In genomic region chr12:105011589-105011988, GRCm38 (mm10) we compare ENCODE assay signal across 29 mouse cellular contexts. TPM values are rescaled to one million over a fixed set of nuclear protein-coding genes. Genes with fewer than 3 reads are reported as not detected.
DNase-seq lines count a peak whose midpoint lies in the region; ATAC-seq and TF ChIP-seq lines count a peak whose summit lies in the region.
"Had no signal": no experiment of that assay in that cellular context is flagged by ENCODE, and none has a peak within 500 bp of the region (broad histone marks: within the 10 kb centered on the region; RNA-seq: fewer than 3 reads in every experiment).

No protein-coding gene starts in this region.

- TF ChIP-seq CTCF in liver, postnatal 0 days (IDR thresholded peaks at IDR 0.05; ENCODE audit: low read depth): no peak

- no peak for DNase-seq in liver, embryonic 11.5 days (ENCODE audit: low spot score)
- no peak for DNase-seq in liver
- DNase-seq in liver, postnatal 0 days: peak; percentile 17
- DNase-seq in adrenal gland, postnatal 36 days: no peak
- no peak for DNase-seq in embryo, embryonic 9.5 days (ENCODE audit: extremely low spot score)
- no peak for DNase-seq in midbrain, embryonic 11.5 days (ENCODE audit: low spot score, missing footprints)
- DNase-seq: adrenal gland, postnatal 25 days; cerebellum, adult 8-10 months; cerebellum, postnatal 25 days; gastrocnemius, postnatal 14 days; heart, postnatal 4 days; kidney, adult 11 months; kidney, postnatal 25 days; right cerebral cortex, adult 18-20 months; spleen, adult 18-20 months; thymus, postnatal 25 days had no signal

- peaks cover 14% of the 10 kb centered on the region for H3K27me3 ChIP-seq in liver, embryonic 11.5 days (replicated peaks; ENCODE audit: control insufficient read depth, insufficient read depth, low read length)
- H3K27me3 ChIP-seq in liver, embryonic 12.5 days (replicated peaks): 0 out of 2 replicates have a peak, but pooled peaks cover 5% of the 10 kb centered on the region
- H3K27me3 ChIP-seq in liver, postnatal 0 days (ENCODE audit: insufficient read depth, low read length): no peaks in the 10 kb centered on the region
- H3K27me3 ChIP-seq in heart, embryonic 12.5 days (replicated peaks): peaks cover 55% of the 10 kb centered on the region
- H3K27me3 ChIP-seq in midbrain, embryonic 11.5 days (ENCODE audit: control insufficient read depth, insufficient read depth, low read length): peaks cover 38% of the 10 kb centered on the region

- 0 out of 2 replicates have a peak overlapping the region, but pooled peaks have one; percentile 28 for H3K9ac ChIP-seq in liver, embryonic 11.5 days (ENCODE audit: low read depth, low read length)
- H3K9ac ChIP-seq in liver, embryonic 12.5 days: peak overlapping the region; percentile 82
- H3K9ac ChIP-seq in liver, postnatal 0 days (replicated peaks): no peak overlapping the region
- no peak overlapping the region for H3K9ac ChIP-seq in heart, embryonic 12.5 days
- H3K9ac ChIP-seq in midbrain, embryonic 11.5 days (ENCODE audit: low read length): no peak overlapping the region
- H3K9ac ChIP-seq: hindbrain, embryonic 14.5 days; limb, embryonic 13.5 days; lung, embryonic 15.5 days; neural tube, embryonic 12.5 days had no signal

- H3K36me3 ChIP-seq in liver, embryonic 11.5 days (ENCODE audit: control insufficient read depth, insufficient read depth, low read length): no peaks in the 10 kb centered on the region
- H3K36me3 ChIP-seq in liver, embryonic 12.5 days: no peaks in the 10 kb centered on the region
- no peaks in the 10 kb centered on the region for H3K36me3 ChIP-seq in liver, postnatal 0 days (replicated peaks; ENCODE audit: insufficient read depth, low read length)
- H3K36me3 ChIP-seq in heart, embryonic 12.5 days: no peaks in the 10 kb centered on the region
- no peaks in the 10 kb centered on the region for H3K36me3 ChIP-seq in midbrain, embryonic 11.5 days (ENCODE audit: control insufficient read depth, insufficient read depth, low read length)
- H3K36me3 ChIP-seq: heart, embryonic 10.5 days; limb, embryonic 13.5 days; lung, embryonic 15.5 days; midbrain, embryonic 10.5 days; neural tube, embryonic 12.5 days had no signal

- H3K4me1 ChIP-seq in liver, embryonic 11.5 days (replicated peaks; ENCODE audit: control insufficient read depth, insufficient read depth, low read length): peaks cover 60% of the 10 kb centered on the region
- H3K4me1 ChIP-seq in liver, embryonic 12.5 days: peaks cover 87% of the 10 kb centered on the region
- H3K4me1 ChIP-seq in liver, postnatal 0 days (ENCODE audit: insufficient read depth): peaks cover 56% of the 10 kb centered on the region
- peaks cover 20% of the 10 kb centered on the region for H3K4me1 ChIP-seq in heart, embryonic 12.5 days (replicated peaks)
- peaks cover 6% of the 10 kb centered on the region for H3K4me1 ChIP-seq in midbrain, embryonic 11.5 days (ENCODE audit: control insufficient read depth, insufficient read depth, low read length)

- H3K4me3 ChIP-seq in liver, embryonic 11.5 days (ENCODE audit: low read depth, low read length): no peak overlapping the region
- H3K4me3 ChIP-seq in liver, embryonic 12.5 days: no peak overlapping the region
- no peak overlapping the region for H3K4me3 ChIP-seq in liver, postnatal 0 days (ENCODE audit: low read depth, low read length)
- H3K4me3 ChIP-seq in heart, embryonic 12.5 days: no peak overlapping the region
- no peak overlapping the region for H3K4me3 ChIP-seq in midbrain, embryonic 11.5 days (ENCODE audit: low read depth, low read length)
- H3K4me3 ChIP-seq: heart, embryonic 10.5 days; layer of hippocampus, adult 2 months; limb, embryonic 13.5 days; lung, embryonic 15.5 days; midbrain, embryonic 10.5 days; neural tube, embryonic 12.5 days had no signal

- H3K4me2 ChIP-seq in liver, embryonic 11.5 days: peak overlapping the region; percentile 28; the same call in 1 of the 2 replicates
- H3K4me2 ChIP-seq in liver, embryonic 12.5 days: peak overlapping the region; percentile 73
- no peak overlapping the region for H3K4me2 ChIP-seq in liver, postnatal 0 days (ENCODE audit: low read depth, low read length)
- H3K4me2 ChIP-seq in heart, embryonic 12.5 days: no peak overlapping the region
- H3K4me2 ChIP-seq in midbrain, embryonic 11.5 days: no peak overlapping the region
- H3K4me2 ChIP-seq: hindbrain, embryonic 14.5 days; limb, embryonic 13.5 days; lung, embryonic 15.5 days; neural tube, embryonic 12.5 days had no signal

- 60% methylated on average over 1 of the region's 1 CpGs for WGBS in liver, embryonic 11.5 days
- WGBS in liver, embryonic 12.5 days (ENCODE audit: insufficient replicate concordance): 31% methylated on average over 1 of the region's 1 CpGs
- 58% methylated on average over 1 of the region's 1 CpGs for WGBS in liver, postnatal 0 days (ENCODE audit: insufficient replicate concordance)
- WGBS in heart, embryonic 12.5 days: 97% methylated on average over 1 of the region's 1 CpGs
- WGBS in midbrain, embryonic 11.5 days: 88% methylated on average over 1 of the region's 1 CpGs

- no peaks in the 10 kb centered on the region for H3K9me3 ChIP-seq in liver, embryonic 11.5 days (ENCODE audit: control insufficient read depth, low read length)
- H3K9me3 ChIP-seq in liver, embryonic 12.5 days (replicated peaks): no peaks in the 10 kb centered on the region
- H3K9me3 ChIP-seq in liver, postnatal 0 days (ENCODE audit: low read length): no peaks in the 10 kb centered on the region
- 0 out of 2 replicates have a peak, but pooled peaks cover 4% of the 10 kb centered on the region for H3K9me3 ChIP-seq in heart, embryonic 12.5 days (replicated peaks)
- H3K9me3 ChIP-seq in midbrain, embryonic 11.5 days (ENCODE audit: control insufficient read depth, low read length): no peaks in the 10 kb centered on the region
- H3K9me3 ChIP-seq: G1E; heart, embryonic 10.5 days; limb, embryonic 13.5 days; lung, embryonic 15.5 days; midbrain, embryonic 10.5 days; neural tube, embryonic 12.5 days had no signal

- TF ChIP-seq EP300 in liver, postnatal 0 days (IDR thresholded peaks at IDR 0.05; ENCODE audit: low read depth): peak; percentile 92

- H3K27ac ChIP-seq in liver, embryonic 11.5 days (ENCODE audit: low read depth, low read length): peak overlapping the region; percentile 82
- peak overlapping the region; percentile 94 for H3K27ac ChIP-seq in liver, embryonic 12.5 days
- peak overlapping the region; percentile 90 for H3K27ac ChIP-seq in liver, postnatal 0 days (ENCODE audit: low read depth)
- no peak overlapping the region for H3K27ac ChIP-seq in heart, embryonic 12.5 days (ENCODE audit: poor library complexity, severe bottlenecking)
- no peak overlapping the region for H3K27ac ChIP-seq in midbrain, embryonic 11.5 days (ENCODE audit: low read depth, low read length)
- H3K27ac ChIP-seq: heart, embryonic 10.5 days; hindbrain, embryonic 14.5 days; layer of hippocampus, adult 2 months; limb, embryonic 13.5 days; lung, embryonic 15.5 days; midbrain, embryonic 10.5 days; neural tube, embryonic 12.5 days had no signal

- no peak for ATAC-seq in liver, embryonic 11.5 days (replicated peaks; ENCODE audit: low FRiP score)
- ATAC-seq in liver, embryonic 12.5 days: peak; percentile 10; the same call in 1 of the 2 replicates
- ATAC-seq in liver, postnatal 0 days: peak; percentile 11
- no peak for ATAC-seq in heart, embryonic 12.5 days (ENCODE audit: insufficient number of reproducible peaks, low FRiP score)
- ATAC-seq in midbrain, embryonic 11.5 days (ENCODE audit: low FRiP score): no peak
- ATAC-seq: forebrain, embryonic 14.5 days; inflammation-experienced regulatory T-cells, adult 6 months; midbrain, embryonic 16.5 days had no signal

RNA-seq across cellular contexts. Expression of gene Syne3, which starts 2.0 kb away (rescaled TPM):
- 1.4 and 1.8 TPM in 2 replicates for polyA plus RNA-seq in liver, embryonic 11.5 days (2014; fragmentation: Nextera tagmentation; extraction: Ambion mirVana)
- polyA plus RNA-seq in liver, embryonic 12.5 days (2016; fragmentation: Nextera tagmentation; extraction: Ambion mirVana): 2.1 and 2.5 TPM in 2 replicates
- polyA plus RNA-seq in liver, postnatal 0 days (2015; fragmentation: Nextera tagmentation; extraction: Ambion mirVana): 1.3 and 2.3 TPM in 2 replicates
- polyA plus RNA-seq in heart, embryonic 12.5 days (2016; fragmentation: Nextera tagmentation; extraction: Ambion mirVana): 0.19 and 0.32 TPM in 2 replicates
- total RNA-seq in adrenal gland, postnatal 36 days (2021): 10 to 100 TPM; 16.5 to 18.2 TPM
- polyA plus RNA-seq in midbrain, embryonic 11.5 days (2014; fragmentation: Nextera tagmentation; extraction: Ambion mirVana): 0.10 TPM in 1 of 2 replicates, not detected in the other

RNA-seq across cellular contexts. Expression of gene Glrx5, which starts 20.9 kb away (rescaled TPM):
- 610 and 611 TPM in 2 replicates for polyA plus RNA-seq in liver, embryonic 11.5 days (2014; fragmentation: Nextera tagmentation; extraction: Ambion mirVana)
- polyA plus RNA-seq in liver, embryonic 12.5 days (2016; fragmentation: Nextera tagmentation; extraction: Ambion mirVana): 719 and 730 TPM in 2 replicates
- polyA plus RNA-seq in liver, postnatal 0 days (2015; fragmentation: Nextera tagmentation; extraction: Ambion mirVana): 349 and 355 TPM in 2 replicates
- 203 and 206 TPM in 2 replicates for polyA plus RNA-seq in heart, embryonic 12.5 days (2016; fragmentation: Nextera tagmentation; extraction: Ambion mirVana)
- 100 to 1,000 TPM; 159 to 254 TPM for total RNA-seq in adrenal gland, postnatal 36 days (2021)
- polyA plus RNA-seq in midbrain, embryonic 11.5 days (2014; fragmentation: Nextera tagmentation; extraction: Ambion mirVana): 186 and 197 TPM in 2 replicates

Comparison
In these comparisons a context has a peak if more than half of its experiments do, and no peak if none do; other contexts are left out.
1. ATAC-seq: peak in liver, embryonic 12.5 days (single experiment) and liver, postnatal 0 days (single experiment); none in liver, embryonic 11.5 days (single experiment), heart, embryonic 12.5 days (single experiment) and midbrain, embryonic 11.5 days (single experiment).
2. H3K4me2 ChIP-seq: peak in liver, embryonic 11.5 days (single experiment) and liver, embryonic 12.5 days (single experiment); none in liver, postnatal 0 days (single experiment), heart, embryonic 12.5 days (single experiment) and midbrain, embryonic 11.5 days (single experiment).
3. H3K9ac ChIP-seq: peak in liver, embryonic 11.5 days (single experiment) and liver, embryonic 12.5 days (single experiment); none in liver, postnatal 0 days (single experiment), heart, embryonic 12.5 days (single experiment) and midbrain, embryonic 11.5 days (single experiment).
4. H3K27ac ChIP-seq: peak in liver, embryonic 11.5 days (single experiment), liver, embryonic 12.5 days (single experiment) and liver, postnatal 0 days (single experiment); none in heart, embryonic 12.5 days (single experiment) and midbrain, embryonic 11.5 days (single experiment).